Mouse (Mus musculus) limb, embryonic 13.5 days (tissue): Measurements from ENCODE around the gene Trpv4. TPM values are rescaled to one million over a fixed set of nuclear protein-coding genes. Genes with fewer than 3 reads are reported as not detected.

Experiments
- ATAC-seq: fragments of 200-750 bp; cut with Nextera tagmentation; 2 replicates; pipeline ENCODE4 v1.8.0; 2017; ENCODE audit warnings: low read depth, moderate number of reproducible peaks, moderate TSS enrichment; ENCODE audit not compliant: low FRiP score
- H3K27ac ChIP-seq: fragments of 300-500 bp; sonication (generic); 2 replicates; pipeline ENCODE4 v1.5.1; 2015; ENCODE audit warnings: inconsistent platforms, mild to moderate bottlenecking, moderate library complexity
- H3K27me3 ChIP-seq: fragments of 300-500 bp; sonication (generic); 2 replicates; pipeline ENCODE4 v1.6.1; 2015; ENCODE audit warnings: mild to moderate bottlenecking, inconsistent platforms
- H3K36me3 ChIP-seq: fragments of 300-500 bp; sonication (generic); 2 replicates; pipeline ENCODE4 v1.6.1; 2015; ENCODE audit warnings: inconsistent platforms, mild to moderate bottlenecking, moderate library complexity
- H3K4me1 ChIP-seq: fragments of 300-500 bp; sonication (generic); 2 replicates; pipeline ENCODE4 v1.6.1; 2015; ENCODE audit warnings: inconsistent platforms
- H3K4me2 ChIP-seq: fragments of 300-500 bp; sonication (generic); replicated peaks from 2 replicates; pipeline ENCODE4 v1.6.1; 2015; ENCODE audit warnings: inconsistent platforms, mild to moderate bottlenecking, moderate library complexity
- H3K4me3 ChIP-seq: fragments of 300-500 bp; sonication (generic); 2 replicates; pipeline ENCODE4 v1.5.1; 2015; ENCODE audit warnings: moderate library complexity, mild to moderate bottlenecking, inconsistent platforms
- H3K9ac ChIP-seq: fragments of 300-500 bp; sonication (generic); 2 replicates; pipeline ENCODE4 v1.6.1; 2015; ENCODE audit warnings: mild to moderate bottlenecking, inconsistent platforms
- H3K9me3 ChIP-seq: fragments of 300-500 bp; sonication (generic); 2 replicates; pipeline ENCODE4 v1.6.1; 2016; ENCODE audit warnings: inconsistent platforms
- WGBS: fragments of 180-500 bp; shearing (Covaris S2); methylation state at CpG from one replicate; pipeline ENCODE4 v1.1.7; 2015; 5-methylcytosine and 5-hydroxymethylcytosine counted together
- polyA plus RNA-seq: library from polyadenylated mRNA; unstranded; fragments of >200 nt; fragmentation: Nextera tagmentation; extraction: Ambion mirVana; gene quantifications from 2 replicates; pipeline ENCODE4 v1.2.1, GENCODE M21; 2015

Trpv4 gene
- polyA plus RNA-seq, 1 experiment from 2014 or later, result 11.8 TPM

DNA sequence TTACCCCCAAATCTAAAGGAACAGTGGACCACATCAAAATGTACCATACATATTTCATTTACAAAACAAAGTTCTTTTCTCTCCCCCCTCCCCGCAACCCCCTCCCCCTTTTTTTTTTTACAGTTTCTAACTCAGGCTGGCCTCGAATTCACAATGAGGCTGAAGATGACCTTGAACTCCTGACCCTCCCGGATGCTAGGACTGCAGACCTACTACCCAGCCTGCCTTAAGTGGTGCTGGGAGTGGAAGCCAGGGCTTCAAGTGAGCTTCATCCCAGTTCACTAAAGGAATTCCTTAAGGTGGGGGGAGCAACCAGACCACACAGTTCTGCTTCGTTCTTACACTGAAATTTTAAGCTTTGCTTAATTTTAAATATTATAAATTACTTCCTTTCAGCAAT lies 5.9 kb upstream of the Trpv4 start:
- H3K27ac ChIP-seq, result no peak overlapping the region
- no peak for ATAC-seq
- H3K4me3 ChIP-seq, result no peak overlapping the region
- H3K4me2 ChIP-seq, result no peak overlapping the region
- 79% methylated on average over 4 of the region's 4 CpGs for WGBS
- H3K27me3 ChIP-seq, result peaks cover 19% of the 10 kb centered on the region
- no peak overlapping the region for H3K9ac ChIP-seq
- H3K36me3 ChIP-seq, result no peaks in the 10 kb centered on the region
- H3K9me3 ChIP-seq, result no peaks in the 10 kb centered on the region
- peaks cover 24% of the 10 kb centered on the region for H3K4me1 ChIP-seq

DNA sequence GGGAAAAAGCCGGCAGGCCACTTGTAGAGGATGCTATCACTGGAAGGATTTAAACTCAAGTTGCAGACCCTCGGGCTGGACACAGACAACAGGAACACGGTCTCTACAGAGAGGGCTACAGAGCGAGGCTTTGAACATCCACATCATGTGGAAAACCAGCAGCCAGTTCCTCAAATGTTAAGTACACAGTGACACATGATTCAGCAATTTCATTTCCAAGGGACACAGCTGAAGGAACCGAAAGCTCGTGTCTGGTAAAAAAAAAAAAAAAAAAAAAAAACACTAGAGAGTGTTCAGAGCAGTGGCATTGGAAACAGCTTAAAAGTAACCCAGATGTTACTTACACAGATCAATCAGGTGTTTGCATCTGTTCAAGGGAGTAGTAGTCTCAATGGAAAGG lies 2.8 kb upstream of the Trpv4 start:
- Histone ChIP-seq H3K27me3 (peaks cover 50% of the 10 kb centered on the region), H3K27ac (no peak overlapping the region), H3K4me2 (no peak overlapping the region), H3K4me1 (peaks cover 29% of the 10 kb centered on the region), H3K4me3 (no peak overlapping the region), H3K9ac (no peak overlapping the region), H3K9me3 (no peaks in the 10 kb centered on the region), H3K36me3 (no peaks in the 10 kb centered on the region)
- no peak for ATAC-seq
- 64% methylated on average over 6 of the region's 6 CpGs for WGBS

DNA sequence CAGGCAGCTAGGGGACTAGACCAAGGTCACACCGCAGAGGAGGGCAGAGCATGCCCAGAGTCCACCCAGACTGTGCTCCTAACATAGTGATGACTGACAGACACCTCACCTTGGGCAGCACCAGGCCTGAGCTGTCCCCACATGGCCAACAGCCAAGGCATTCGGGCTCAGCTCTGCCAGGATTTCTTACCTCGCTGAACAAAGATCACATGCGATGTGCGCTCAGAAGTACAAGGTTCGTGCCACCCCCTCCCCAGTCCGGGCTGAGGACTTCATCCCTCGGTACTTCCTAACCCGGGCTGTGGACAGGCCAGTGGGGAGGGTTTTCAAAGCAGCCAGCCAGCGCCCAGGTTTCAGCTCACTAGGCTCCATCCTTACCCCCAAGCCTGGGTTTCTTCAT lies 795 bp downstream of the Trpv4 start:
- 33% methylated on average over 10 of the region's 10 CpGs for WGBS
- peaks cover 15% of the 10 kb centered on the region for H3K4me1 ChIP-seq
- no peak for ATAC-seq
- peak overlapping the region; percentile 92 for H3K4me2 ChIP-seq
- no peaks in the 10 kb centered on the region for H3K9me3 ChIP-seq
- H3K27ac ChIP-seq, result no peak overlapping the region
- H3K27me3 ChIP-seq, result peaks cover 62% of the 10 kb centered on the region
- H3K4me3 ChIP-seq, result peak overlapping the region; percentile 59
- H3K9ac ChIP-seq, result peak overlapping the region; percentile 74
- H3K36me3 ChIP-seq, result no peaks in the 10 kb centered on the region

DNA sequence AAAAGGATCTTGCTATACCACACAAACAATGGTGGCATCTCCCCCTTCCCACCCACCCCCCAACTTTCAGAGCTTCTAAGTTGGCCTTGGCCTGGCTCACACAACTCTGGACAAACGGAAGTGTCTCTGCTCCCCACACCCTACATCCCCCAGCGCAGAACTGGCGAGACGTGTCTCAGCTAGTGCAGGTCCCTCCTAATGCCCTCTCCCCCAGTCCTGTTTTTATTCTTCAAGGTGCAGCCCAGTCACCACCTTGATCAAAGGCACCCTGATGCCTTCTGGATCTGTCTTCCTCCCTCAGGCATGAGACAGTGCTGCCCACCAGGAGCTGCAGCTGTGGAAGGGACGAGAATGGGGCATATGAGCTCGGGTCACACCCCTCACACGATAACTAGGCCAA lies 1.9 kb downstream of the Trpv4 start:
- Histone ChIP-seq H3K27ac (no peak overlapping the region), H3K4me2 (no peak overlapping the region), H3K4me1 (peaks cover 21% of the 10 kb centered on the region), H3K4me3 (no peak overlapping the region), H3K27me3 (peaks cover 62% of the 10 kb centered on the region), H3K9me3 (no peaks in the 10 kb centered on the region), H3K9ac (0 out of 2 replicates have a peak overlapping the region, but pooled peaks have one; percentile 19), H3K36me3 (no peaks in the 10 kb centered on the region)
- WGBS, result 80% methylated on average over 7 of the region's 7 CpGs
- ATAC-seq, result no peak

DNA sequence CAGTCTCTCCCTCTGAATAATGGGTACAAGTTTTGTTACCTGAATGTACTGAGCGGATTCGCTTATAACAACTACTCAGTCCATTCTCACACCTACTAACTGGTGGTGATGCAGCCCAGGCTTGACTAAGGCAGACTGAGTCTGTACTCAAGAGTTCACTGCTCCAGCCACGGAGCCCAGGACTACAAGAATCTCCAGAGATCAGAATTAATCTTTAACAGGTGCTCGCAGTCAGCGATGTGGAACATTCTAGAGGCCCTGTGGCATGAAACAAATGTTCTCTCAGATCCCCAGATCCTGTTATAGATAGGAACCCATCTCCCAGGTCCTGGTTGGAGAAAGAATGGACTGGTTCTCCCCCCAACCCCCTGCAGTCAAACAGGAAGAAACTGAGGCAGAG lies 2.5 kb downstream of the Trpv4 start:
- H3K4me3 ChIP-seq, result no peak overlapping the region
- ATAC-seq, result no peak
- WGBS, result 79% methylated on average over 5 of the region's 5 CpGs
- H3K27ac ChIP-seq, result no peak overlapping the region
- no peaks in the 10 kb centered on the region for H3K36me3 ChIP-seq
- H3K9ac ChIP-seq, result no peak overlapping the region
- no peak overlapping the region for H3K4me2 ChIP-seq
- H3K27me3 ChIP-seq, result peaks cover 62% of the 10 kb centered on the region
- H3K4me1 ChIP-seq, result peaks cover 27% of the 10 kb centered on the region
- H3K9me3 ChIP-seq, result no peaks in the 10 kb centered on the region

DNA sequence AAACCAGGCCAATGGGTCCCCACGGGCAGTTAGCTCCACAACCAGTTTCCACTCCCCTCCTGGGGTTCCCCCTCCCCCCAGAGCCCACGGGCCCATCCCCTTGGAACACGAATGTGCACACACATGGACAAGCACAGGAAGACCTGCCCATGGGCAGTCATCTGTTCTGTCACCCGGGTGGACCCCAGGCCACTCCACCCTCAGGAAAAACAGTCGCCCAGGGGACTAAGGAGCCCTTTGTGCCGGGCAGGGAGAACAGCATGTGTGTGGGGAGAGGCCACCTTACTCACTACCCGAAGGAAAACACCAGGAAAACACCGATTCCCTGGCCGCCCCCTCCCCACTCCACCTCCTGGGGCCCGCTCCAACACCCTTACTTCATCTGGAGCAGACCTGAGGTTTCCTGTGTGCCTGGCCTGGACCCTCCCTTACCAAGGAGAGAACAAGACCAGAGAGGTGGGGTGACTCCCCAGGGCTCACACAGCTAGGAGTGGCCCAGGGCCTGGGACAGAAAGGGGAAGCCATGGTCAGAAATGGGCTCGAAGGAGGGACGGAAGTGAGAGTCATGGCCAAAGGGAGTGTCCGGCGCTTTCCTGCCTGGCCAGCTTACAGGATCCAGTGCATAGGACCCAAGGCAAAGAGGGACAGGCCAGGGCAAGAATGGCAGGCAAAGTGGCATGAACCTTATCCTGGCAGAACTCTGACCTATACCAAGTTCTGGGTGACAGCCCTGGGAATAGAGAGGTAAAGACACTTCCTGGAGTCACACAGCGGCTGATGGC lies 4.4 kb downstream of the Trpv4 start:
- H3K4me2 ChIP-seq, result no peak overlapping the region
- 71% methylated on average over 15 of the region's 15 CpGs for WGBS
- H3K27me3 ChIP-seq, result peaks cover 43% of the 10 kb centered on the region
- H3K4me1 ChIP-seq, result peaks cover 35% of the 10 kb centered on the region
- H3K9ac ChIP-seq, result no peak overlapping the region
- no peak overlapping the region for H3K27ac ChIP-seq
- H3K4me3 ChIP-seq, result no peak overlapping the region
- no peaks in the 10 kb centered on the region for H3K36me3 ChIP-seq
- ATAC-seq, result no peak
- H3K9me3 ChIP-seq, result no peaks in the 10 kb centered on the region

DNA sequence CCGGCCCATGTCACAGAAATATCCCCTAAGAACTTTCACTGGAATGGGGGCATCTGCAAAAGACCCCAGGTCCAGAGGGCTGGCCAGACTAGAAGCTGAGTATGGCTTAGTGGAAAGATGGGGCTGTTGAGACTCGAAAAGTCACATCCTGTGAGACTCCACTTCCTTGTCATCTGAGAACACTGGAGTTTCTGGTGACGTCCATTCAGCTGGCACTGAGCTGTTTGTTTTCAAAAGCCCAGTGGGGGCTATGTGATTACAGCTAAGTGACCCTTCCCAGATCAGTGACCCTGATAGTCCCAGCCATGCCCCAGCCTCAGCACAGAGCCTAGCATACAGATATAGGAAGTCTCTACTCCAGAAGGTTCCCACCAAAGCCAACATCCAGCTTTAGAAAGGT lies 6.8 kb downstream of the Trpv4 start:
- peaks cover 19% of the 10 kb centered on the region for H3K27me3 ChIP-seq
- H3K4me2 ChIP-seq, result peak overlapping the region; percentile 11; the same call in 1 of the 2 replicates
- H3K4me1 ChIP-seq, result peaks cover 39% of the 10 kb centered on the region
- peak overlapping the region; percentile 48; the same call in 1 of the 2 replicates for H3K27ac ChIP-seq
- H3K4me3 ChIP-seq, result no peak overlapping the region
- H3K9ac ChIP-seq, result no peak overlapping the region
- H3K36me3 ChIP-seq, result no peaks in the 10 kb centered on the region
- 25% methylated on average over 3 of the region's 3 CpGs for WGBS
- H3K9me3 ChIP-seq, result no peaks in the 10 kb centered on the region
- ATAC-seq, result no peak

DNA sequence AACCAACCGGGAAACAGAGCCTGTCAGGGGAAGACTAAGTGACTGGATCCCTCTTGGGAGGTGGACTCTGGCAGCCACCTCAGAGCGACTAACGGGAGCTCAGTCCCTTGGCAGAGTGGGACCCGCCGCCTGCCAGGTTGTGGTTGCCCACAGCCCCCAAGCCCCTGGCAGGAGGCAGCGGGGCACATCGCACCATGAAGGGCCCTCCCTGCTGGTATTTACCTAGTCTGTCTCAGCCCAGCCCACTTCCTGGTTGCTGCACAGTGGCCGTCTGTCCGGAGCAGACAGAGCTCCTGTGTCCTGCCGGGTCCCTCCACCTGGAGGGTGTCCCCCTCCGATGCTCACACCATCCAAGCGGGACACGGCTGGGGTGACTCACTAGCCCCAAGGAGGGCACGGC lies 7.2 kb downstream of the Trpv4 start:
- Histone ChIP-seq H3K27ac (peak overlapping the region; percentile 48), H3K4me2 (peak overlapping the region; percentile 11; the same call in 1 of the 2 replicates), H3K4me1 (peaks cover 39% of the 10 kb centered on the region), H3K36me3 (no peaks in the 10 kb centered on the region), H3K27me3 (peaks cover 15% of the 10 kb centered on the region), H3K4me3 (no peak overlapping the region), H3K9ac (no peak overlapping the region), H3K9me3 (no peaks in the 10 kb centered on the region)
- ATAC-seq, result peak; percentile 37
- 38% methylated on average over 14 of the region's 14 CpGs for WGBS

DNA sequence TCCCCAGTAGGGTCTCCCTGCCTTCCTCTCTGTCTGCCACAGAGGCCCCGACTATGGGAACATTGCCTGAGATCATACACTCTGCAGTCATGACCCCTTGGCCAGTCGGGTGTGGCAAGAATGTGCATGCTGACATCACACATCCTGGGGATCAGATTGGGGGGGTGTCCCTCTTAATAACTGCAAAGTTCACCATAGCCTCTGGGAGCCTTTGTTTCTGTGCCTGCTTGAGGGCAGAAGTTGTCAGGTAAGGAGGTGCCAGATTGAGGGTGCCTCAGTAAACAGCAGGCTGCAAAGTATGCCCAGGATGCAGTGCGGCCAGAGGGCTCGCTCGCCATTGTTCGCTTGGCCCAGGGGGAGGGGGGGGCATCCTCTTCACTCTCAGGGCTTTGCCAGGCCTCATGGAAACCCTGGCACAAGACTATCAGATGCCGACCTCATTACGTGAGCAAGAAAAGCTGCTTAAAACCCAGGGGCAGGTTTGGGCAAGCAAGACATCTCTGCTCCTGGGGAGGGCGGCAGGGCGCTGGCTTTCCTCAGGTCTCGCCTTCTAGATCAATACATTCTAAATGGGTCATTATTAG lies 9.4 kb downstream of the Trpv4 start:
- no peaks in the 10 kb centered on the region for H3K36me3 ChIP-seq
- no peak for ATAC-seq
- no peak overlapping the region for H3K4me2 ChIP-seq
- WGBS, result 74% methylated on average over 11 of the region's 11 CpGs
- H3K27me3 ChIP-seq, result 0 out of 2 replicates have a peak, but pooled peaks cover 5% of the 10 kb centered on the region
- no peak overlapping the region; the same call in 1 of the 2 replicates for H3K9ac ChIP-seq
- H3K4me3 ChIP-seq, result no peak overlapping the region
- no peaks in the 10 kb centered on the region for H3K9me3 ChIP-seq
- H3K27ac ChIP-seq, result no peak overlapping the region
- peaks cover 45% of the 10 kb centered on the region for H3K4me1 ChIP-seq

DNA sequence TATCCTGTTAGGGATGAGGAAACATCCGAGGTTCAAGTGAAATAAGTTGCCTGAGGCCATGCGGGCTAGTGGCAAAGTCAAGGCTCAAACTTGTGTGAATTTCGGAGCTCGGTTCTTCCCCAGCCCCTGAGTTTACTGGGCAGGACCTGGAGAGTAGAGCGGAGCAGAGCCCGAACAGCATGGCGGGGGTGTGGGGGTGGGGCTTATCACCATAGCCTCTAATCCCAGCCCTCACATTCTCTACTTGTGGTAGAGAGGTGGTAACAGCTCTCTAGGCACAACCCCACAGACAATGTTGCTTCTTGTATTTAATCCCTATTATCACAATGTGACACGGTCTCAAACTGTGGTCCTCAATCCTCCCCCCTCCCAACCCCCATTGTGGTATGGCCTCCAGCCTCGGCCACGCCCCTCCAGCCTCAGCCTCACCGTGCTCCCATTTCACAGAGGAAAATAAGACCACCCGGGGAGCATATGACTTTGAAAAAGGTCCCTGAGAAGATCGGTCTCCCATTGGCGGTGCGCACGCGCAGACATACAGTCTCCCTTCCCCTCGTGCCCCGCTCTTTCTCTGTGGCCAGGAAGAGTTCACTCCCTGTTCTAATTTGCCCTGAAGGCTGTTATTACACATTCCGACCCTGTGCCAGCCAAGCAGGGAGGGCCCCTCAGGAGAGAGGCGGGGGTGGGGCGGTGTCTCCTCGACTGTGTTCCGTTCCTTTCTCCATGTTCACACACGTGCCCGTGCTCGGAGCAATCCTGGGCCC lies 10.8 kb downstream of the Trpv4 start:
- peaks cover 45% of the 10 kb centered on the region for H3K4me1 ChIP-seq
- no peaks in the 10 kb centered on the region for H3K36me3 ChIP-seq
- 0 out of 2 replicates have a peak, but pooled peaks cover 3% of the 10 kb centered on the region for H3K27me3 ChIP-seq
- peak overlapping the region; percentile 32; the same call in 1 of the 2 replicates for H3K9ac ChIP-seq
- H3K9me3 ChIP-seq, result no peaks in the 10 kb centered on the region
- peak; percentile 62 for ATAC-seq
- peak overlapping the region; percentile 31 for H3K4me3 ChIP-seq
- no peak overlapping the region; the same call in none of the 2 replicates for H3K27ac ChIP-seq
- peak overlapping the region; percentile 61 for H3K4me2 ChIP-seq
- 1% methylated on average over 27 of the region's 27 CpGs for WGBS

DNA sequence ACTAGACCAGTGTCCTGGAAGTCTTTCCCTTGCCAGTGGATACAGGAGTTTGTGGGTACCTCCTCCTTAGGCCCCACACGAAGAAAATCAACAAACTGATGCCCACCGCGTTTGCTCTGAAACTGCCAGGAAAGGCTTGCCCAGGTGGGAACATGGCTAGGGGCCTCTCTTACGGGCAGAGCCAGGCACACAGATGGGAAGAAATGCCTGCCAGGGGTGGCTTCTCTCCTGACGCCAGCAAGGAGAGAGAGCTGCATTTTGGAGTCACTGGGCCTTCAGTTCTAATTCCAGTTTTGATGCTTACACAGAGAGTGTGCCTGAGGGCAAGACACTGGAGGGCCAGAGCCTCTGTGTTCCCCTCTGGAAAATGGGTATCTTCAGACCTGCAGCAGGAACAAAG lies 12.3 kb downstream of the Trpv4 start:
- Histone ChIP-seq H3K4me2 (no peak overlapping the region), H3K27me3 (peaks cover 5% of the 10 kb centered on the region), H3K9ac (no peak overlapping the region), H3K27ac (no peak overlapping the region), H3K9me3 (no peaks in the 10 kb centered on the region), H3K4me1 (peaks cover 36% of the 10 kb centered on the region), H3K36me3 (no peaks in the 10 kb centered on the region), H3K4me3 (no peak overlapping the region)
- no peak for ATAC-seq
- WGBS, result 82% methylated on average over 5 of the region's 5 CpGs

DNA sequence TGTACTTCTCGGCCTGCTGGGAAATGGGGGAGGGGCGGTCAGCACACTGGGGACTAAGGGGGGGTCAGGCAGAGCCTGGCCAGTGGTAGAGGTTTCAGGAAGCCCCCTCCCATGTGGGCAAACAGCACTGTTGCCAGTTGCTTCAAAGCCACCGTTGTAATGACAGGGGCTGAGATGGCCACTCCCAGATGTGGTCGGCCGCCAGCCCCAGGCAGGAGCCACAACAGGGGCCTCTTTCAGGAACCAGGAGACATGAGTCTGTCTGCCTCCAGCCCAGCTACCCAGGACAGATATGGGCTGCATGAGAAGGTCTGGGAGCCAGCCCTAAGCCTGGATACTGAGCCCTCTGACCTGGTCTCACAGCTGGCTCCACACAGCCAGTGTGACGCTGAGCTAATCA lies 13.3 kb downstream of the Trpv4 start:
- 0 out of 2 replicates have a peak overlapping the region, but pooled peaks have one; percentile 13 for H3K9ac ChIP-seq
- peaks cover 29% of the 10 kb centered on the region for H3K4me1 ChIP-seq
- ATAC-seq, result no peak
- peaks cover 9% of the 10 kb centered on the region for H3K27me3 ChIP-seq
- no peak overlapping the region for H3K4me2 ChIP-seq
- no peak overlapping the region for H3K4me3 ChIP-seq
- 38% methylated on average over 6 of the region's 6 CpGs for WGBS
- no peaks in the 10 kb centered on the region for H3K36me3 ChIP-seq
- H3K27ac ChIP-seq, result no peak overlapping the region
- H3K9me3 ChIP-seq, result no peaks in the 10 kb centered on the region
